Mouse (Mus musculus) ES-Bruce4 (cell line): ENCODE results near the gene Kdm2b.

Source experiments
- CTCF ChIP-seq: IDR thresholded peaks from one replicate; pipeline ENCODE4 v1.8.1; 2011; ENCODE audit warnings: low read depth, low read length
- EP300 ChIP-seq: IDR thresholded peaks from 2 replicates; pipeline ENCODE4 v1.6.1; 2011; ENCODE audit warnings: low read depth, low read length; ENCODE audit not compliant: insufficient read depth
- POLR2A ChIP-seq: IDR thresholded peaks from one replicate; pipeline ENCODE4 v1.8.1; 2011; ENCODE audit warnings: low read length; ENCODE audit not compliant: insufficient read depth

- TF ChIP-seq CTCF (no peak), POLR2A (no peak), EP300 (peak; percentile 69)
These were observed 1.9 kb upstream of the Kdm2b start for GRCm38 (mm10) chr5:122991350-122992004.
